Mouse (Mus musculus) small intestine, adult 2 months (tissue): ENCODE results near the gene Mrpl37.

Experiments used
- CTCF ChIP-seq: fragments of 200-500 bp; IDR thresholded peaks from 2 replicates; pipeline ENCODE4 v1.5.1; 2012; ENCODE audit warnings: low read depth, mild to moderate bottlenecking, control low read depth, inconsistent platforms, low read length, moderate library complexity, mixed read lengths; ENCODE audit not compliant: insufficient replicate concordance, insufficient read length; ENCODE audit errors: extremely low read depth
- POLR2A ChIP-seq: fragments of 200-500 bp; IDR thresholded peaks from 2 replicates; pipeline ENCODE4 v1.6.1; 2012; ENCODE audit warnings: low read depth, mild to moderate bottlenecking, control low read depth, inconsistent platforms, low read length, moderate library complexity

DNA sequence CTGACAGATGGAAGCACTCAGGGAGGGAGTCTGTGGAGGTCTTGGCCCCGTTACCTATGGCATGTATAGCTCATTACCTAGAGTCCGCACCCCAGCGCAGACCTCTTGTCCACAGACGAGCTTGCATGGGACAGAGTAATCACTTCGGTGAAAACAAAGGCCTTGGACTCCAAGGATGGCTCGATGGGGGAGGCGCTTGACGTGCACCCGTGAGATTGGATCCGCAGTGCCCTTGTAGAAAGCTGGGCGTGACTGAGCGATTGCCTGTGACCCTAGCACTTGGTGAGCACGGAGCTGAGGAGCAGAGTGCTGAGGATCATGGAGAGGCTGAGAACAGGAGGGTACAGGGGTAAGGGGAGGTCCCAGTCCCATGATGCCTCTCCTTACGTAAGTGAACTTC lies 25.0 kb upstream of the Mrpl37 start:
- no peak for TF ChIP-seq POLR2A
- no peak for TF ChIP-seq CTCF
